Mouse (Mus musculus) hindbrain, embryonic 15.5 days (tissue): Measurements from ENCODE around the gene Edrf1. TPM values are rescaled to one million over a fixed set of nuclear protein-coding genes. Genes with fewer than 3 reads are reported as not detected.
"Not testable (repeated sequence)": the region's sequence is repeated elsewhere in the genome, so short reads cannot be mapped to it uniquely, and the experiment has no call there.

Experiments used
- ATAC-seq: fragments of 200-750 bp; cut with Nextera tagmentation; 2 replicates; pipeline ENCODE4 v1.8.0; 2017; ENCODE audit warnings: low read depth, moderate number of reproducible peaks, moderate TSS enrichment; ENCODE audit not compliant: low FRiP score
- H3K27ac ChIP-seq: fragments of 300-500 bp; sonication (generic); replicated peaks from 2 replicates; pipeline ENCODE4 v1.5.1; 2015; ENCODE audit warnings: mild to moderate bottlenecking, inconsistent platforms
- H3K27me3 ChIP-seq: fragments of 300-500 bp; sonication (generic); 2 replicates; pipeline ENCODE4 v1.6.1; 2015; ENCODE audit warnings: control low read depth, inconsistent platforms
- H3K36me3 ChIP-seq: fragments of 300-500 bp; sonication (generic); 2 replicates; pipeline ENCODE4 v1.6.1; 2015; ENCODE audit warnings: control low read depth, inconsistent platforms
- H3K4me1 ChIP-seq: fragments of 300-500 bp; sonication (generic); replicated peaks from 2 replicates; pipeline ENCODE4 v1.6.1; 2015; ENCODE audit warnings: control low read depth, inconsistent platforms
- H3K4me2 ChIP-seq: fragments of 300-500 bp; sonication (generic); 2 replicates; pipeline ENCODE4 v1.6.1; 2015; ENCODE audit warnings: moderate library complexity, mild to moderate bottlenecking, inconsistent platforms
- H3K4me3 ChIP-seq: fragments of 300-500 bp; sonication (generic); 2 replicates; pipeline ENCODE4 v1.5.1; 2015; ENCODE audit warnings: mild to moderate bottlenecking, inconsistent platforms
- H3K9ac ChIP-seq: fragments of 300-500 bp; sonication (generic); 2 replicates; pipeline ENCODE4 v1.6.1; 2015; ENCODE audit warnings: inconsistent platforms
- H3K9me3 ChIP-seq: fragments of 300-500 bp; sonication (generic); 2 replicates; pipeline ENCODE4 v1.6.1; 2016; ENCODE audit warnings: control low read depth, inconsistent platforms
- WGBS: fragments of 180-500 bp; shearing (Covaris S2); methylation state at CpG from one replicate; pipeline ENCODE4 v1.1.7; 2015; 5-methylcytosine and 5-hydroxymethylcytosine counted together
- polyA plus RNA-seq: library from polyadenylated mRNA; unstranded; fragments of >200 nt; fragmentation: Nextera tagmentation; extraction: Ambion mirVana; gene quantifications from 2 replicates; pipeline ENCODE4 v1.2.1, GENCODE M21; 2015

Gene Edrf1
- polyA plus RNA-seq, 1 experiment from 2014 or later = 17.8 TPM

DNA sequence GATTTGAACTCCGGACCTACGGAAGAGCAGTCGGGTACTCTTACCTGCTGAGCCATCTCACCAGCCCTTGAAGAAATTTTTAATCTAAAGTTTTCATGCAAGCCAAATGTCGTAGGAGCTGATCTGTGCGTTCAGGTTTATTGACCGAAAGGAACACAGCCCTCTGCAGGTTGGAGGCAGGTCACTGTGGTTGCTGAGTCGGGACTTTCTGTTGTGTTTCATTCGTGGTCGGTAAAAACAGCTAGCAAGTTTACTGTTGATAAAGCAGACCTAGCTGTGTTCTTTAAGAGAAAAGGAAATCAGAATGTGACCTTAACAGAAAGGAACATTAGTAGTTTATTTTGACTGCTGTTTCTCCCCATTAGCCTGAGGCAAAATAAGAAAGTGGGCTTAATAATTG is 32.6 kb downstream of the Edrf1 start:
- peaks cover 77% of the 10 kb centered on the region for H3K36me3 ChIP-seq

DNA sequence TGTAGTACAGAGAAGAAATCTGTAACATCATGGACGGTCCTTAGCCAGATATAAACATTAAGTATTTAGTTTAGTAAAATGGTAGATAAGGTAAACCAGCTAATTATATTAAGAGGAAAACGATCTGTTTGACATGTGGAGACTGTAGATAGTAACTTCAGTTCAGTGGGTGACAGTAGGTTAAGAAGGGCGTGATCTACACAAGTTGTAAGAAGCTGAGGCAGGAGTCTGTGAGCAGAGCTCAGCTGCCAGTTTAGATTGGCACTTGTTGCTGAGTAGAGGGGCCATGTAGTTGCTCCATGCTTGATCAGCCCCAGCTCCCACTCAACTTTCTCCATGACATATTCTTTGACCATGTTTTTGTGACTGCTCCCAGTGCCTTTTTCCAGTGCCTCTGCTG is 33.5 kb downstream of the Edrf1 start:
- no peak overlapping the region for H3K4me3 ChIP-seq
- no peak overlapping the region for H3K4me2 ChIP-seq
- no peaks in the 10 kb centered on the region for H3K27me3 ChIP-seq
- no peak overlapping the region for H3K9ac ChIP-seq
- WGBS = 92% methylated on average over 3 of the region's 3 CpGs
- ATAC-seq = no peak
- no peaks in the 10 kb centered on the region for H3K9me3 ChIP-seq
- H3K4me1 ChIP-seq = no peaks in the 10 kb centered on the region
- no peak overlapping the region for H3K27ac ChIP-seq
- peaks cover 69% of the 10 kb centered on the region for H3K36me3 ChIP-seq

More for the DNA sequence above, 32.6 kb downstream of the Edrf1 start:
- Histone ChIP-seq H3K9ac (no peak overlapping the region), H3K4me1 (no peaks in the 10 kb centered on the region), H3K27ac (no peak overlapping the region), H3K27me3 (no peaks in the 10 kb centered on the region), H3K4me2 (no peak overlapping the region), H3K4me3 (no peak overlapping the region), H3K9me3 (no peaks in the 10 kb centered on the region)
- whole genome bisulfite sequencing = 94% methylated on average over 9 of the region's 9 CpGs
- no peak for ATAC-seq

DNA sequence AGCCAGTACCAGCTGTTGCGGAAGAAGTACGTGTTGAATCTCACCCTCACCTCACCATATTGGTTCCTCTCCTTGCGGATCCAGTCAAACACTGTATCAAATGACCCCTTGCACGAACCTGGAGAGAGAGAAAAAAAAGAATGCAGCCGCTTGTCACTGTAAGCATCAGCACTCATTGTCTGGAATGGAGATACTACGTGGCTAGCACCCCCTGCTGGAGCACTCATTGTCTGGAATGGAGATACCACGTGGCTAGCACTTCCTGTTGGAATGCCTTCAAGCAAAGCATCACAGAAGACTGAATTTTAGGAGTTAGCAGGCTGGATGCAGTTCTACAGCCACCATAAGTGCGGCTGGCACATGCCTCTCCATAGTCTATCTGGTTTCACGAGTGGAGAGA is 38.7 kb downstream of the Edrf1 start:
- Histone ChIP-seq H3K4me1 (no peaks in the 10 kb centered on the region), H3K9me3 (no peaks in the 10 kb centered on the region), H3K4me2 (no peak overlapping the region), H3K27ac (no peak overlapping the region), H3K9ac (no peak overlapping the region), H3K36me3 (peaks cover 28% of the 10 kb centered on the region), H3K27me3 (no peaks in the 10 kb centered on the region), H3K4me3 (no peak overlapping the region)
- no peak for ATAC-seq
- WGBS = 60% methylated on average over 9 of the region's 9 CpGs

GRCm38 (mm10) chr7:133678716-133679115 is 41.4 kb downstream of the Edrf1 start:
- Histone ChIP-seq H3K4me1 (no peaks in the 10 kb centered on the region), H3K36me3 (peaks cover 5% of the 10 kb centered on the region; the same call in 1 of the 2 replicates), H3K4me3 (no peak overlapping the region), H3K27me3 (no peaks in the 10 kb centered on the region), H3K9ac (no peak overlapping the region), H3K27ac (no peak overlapping the region), H3K4me2 (no peak overlapping the region), H3K9me3 (no peaks in the 10 kb centered on the region)
- WGBS = 88% methylated on average over 8 of the region's 8 CpGs
- no peak for ATAC-seq

DNA sequence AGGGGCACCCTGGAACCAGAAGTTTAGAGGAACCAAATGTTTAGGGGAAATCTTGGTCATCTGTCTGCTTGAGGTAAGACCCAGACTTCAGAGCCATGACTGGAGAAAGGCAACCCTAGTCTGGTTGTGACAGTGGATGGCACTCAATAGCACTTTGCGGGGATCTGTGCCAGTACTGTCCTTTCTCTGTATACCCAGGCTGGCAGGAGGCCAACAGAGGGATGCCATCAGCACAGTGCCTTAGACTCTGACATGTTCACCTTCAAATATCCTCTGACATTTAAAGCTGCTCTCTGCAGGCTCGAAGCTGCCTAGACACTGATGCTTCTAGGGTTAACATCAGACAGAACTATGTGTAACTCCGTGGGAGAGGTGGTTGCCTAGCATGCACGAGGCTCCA is 42.1 kb downstream of the Edrf1 start:
- Histone ChIP-seq H3K27me3 (no peaks in the 10 kb centered on the region), H3K9ac (no peak overlapping the region), H3K4me3 (no peak overlapping the region), H3K27ac (no peak overlapping the region), H3K9me3 (no peaks in the 10 kb centered on the region), H3K4me2 (no peak overlapping the region), H3K36me3 (peaks cover 5% of the 10 kb centered on the region; the same call in 1 of the 2 replicates), H3K4me1 (no peaks in the 10 kb centered on the region)
- ATAC-seq = no peak
- WGBS = 65% methylated on average over 4 of the region's 4 CpGs

DNA sequence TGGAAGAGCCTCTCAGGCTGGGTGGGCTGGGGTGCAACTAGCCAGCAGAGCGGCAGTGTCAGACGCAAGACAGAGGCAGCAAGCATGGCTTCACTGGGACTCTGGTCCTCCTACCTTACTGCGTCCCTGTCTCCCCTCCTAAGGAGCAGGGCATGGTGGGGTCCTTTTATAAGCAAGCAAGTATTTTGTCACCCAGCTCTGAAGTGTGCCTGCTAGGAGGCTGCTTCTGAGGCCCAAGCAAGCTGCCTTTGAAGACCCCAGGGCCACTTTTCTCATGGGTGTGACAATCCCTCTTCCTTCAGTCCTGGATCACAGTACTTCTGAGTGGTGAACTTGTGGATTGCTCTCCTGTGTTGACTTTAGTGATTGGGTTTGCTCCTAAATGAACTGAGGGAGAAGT is 42.6 kb downstream of the Edrf1 start, which contains the start of gene Mmp21:
Mmp21 (minus strand) TSS at position 101 of the 400 bp plus-strand sequence.
- Histone ChIP-seq H3K9ac (no peak within 1 kb of the TSS), H3K4me3 (no peak within 1 kb of the TSS), H3K4me2 (no peak within 1 kb of the TSS), H3K36me3 (peaks cover 5% of the 10 kb centered on the region; the same call in 1 of the 2 replicates), H3K9me3 (no peaks in the 10 kb centered on the region), H3K4me1 (no peaks in the 10 kb centered on the region), H3K27ac (no peak within 1 kb of the TSS), H3K27me3 (no peaks in the 10 kb centered on the region)
- ATAC-seq = no peak
- WGBS = 80% methylated on average over 3 of the region's 3 CpGs

DNA sequence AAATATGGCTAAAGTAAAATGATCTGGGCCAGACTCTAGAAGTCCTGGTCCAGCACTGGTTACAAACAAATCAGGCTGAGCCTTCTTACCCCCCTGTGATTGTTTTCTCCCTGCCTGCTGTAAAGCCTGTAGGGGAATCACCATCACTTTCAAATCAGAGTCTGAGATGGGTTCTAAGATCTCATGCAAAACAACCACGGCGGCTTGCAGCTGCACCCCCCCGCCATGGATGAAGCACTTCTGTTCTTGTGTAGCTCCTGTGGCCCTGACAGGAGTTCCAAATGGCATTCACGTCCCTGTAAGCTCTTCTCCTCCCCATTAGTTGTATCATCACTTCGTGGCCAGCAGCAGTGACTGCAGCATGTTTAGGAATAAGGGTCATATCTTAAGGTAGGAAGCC is 46.3 kb downstream of the Edrf1 start:
- no peak overlapping the region for H3K4me3 ChIP-seq
- no peak overlapping the region for H3K27ac ChIP-seq
- H3K27me3 ChIP-seq = no peaks in the 10 kb centered on the region
- H3K4me1 ChIP-seq = no peaks in the 10 kb centered on the region
- H3K4me2 ChIP-seq = no peak overlapping the region
- no peaks in the 10 kb centered on the region for H3K9me3 ChIP-seq
- H3K9ac ChIP-seq = no peak overlapping the region
- H3K36me3 ChIP-seq = peaks cover 9% of the 10 kb centered on the region
- WGBS = 85% methylated on average over 5 of the region's 5 CpGs
- ATAC-seq = no peak

- Histone ChIP-seq H3K9me3 (no peaks in the 10 kb centered on the region), H3K27ac (no peak overlapping the region), H3K27me3 (no peaks in the 10 kb centered on the region), H3K4me3 (no peak overlapping the region), H3K9ac (no peak overlapping the region), H3K4me1 (no peaks in the 10 kb centered on the region), H3K36me3 (peaks cover 14% of the 10 kb centered on the region), H3K4me2 (no peak overlapping the region)
- no peak for ATAC-seq
- WGBS = 86% methylated on average over 5 of the region's 5 CpGs
These were observed 46.8 kb downstream of the Edrf1 start for GRCm38 (mm10) chr7:133684110-133684509.

DNA sequence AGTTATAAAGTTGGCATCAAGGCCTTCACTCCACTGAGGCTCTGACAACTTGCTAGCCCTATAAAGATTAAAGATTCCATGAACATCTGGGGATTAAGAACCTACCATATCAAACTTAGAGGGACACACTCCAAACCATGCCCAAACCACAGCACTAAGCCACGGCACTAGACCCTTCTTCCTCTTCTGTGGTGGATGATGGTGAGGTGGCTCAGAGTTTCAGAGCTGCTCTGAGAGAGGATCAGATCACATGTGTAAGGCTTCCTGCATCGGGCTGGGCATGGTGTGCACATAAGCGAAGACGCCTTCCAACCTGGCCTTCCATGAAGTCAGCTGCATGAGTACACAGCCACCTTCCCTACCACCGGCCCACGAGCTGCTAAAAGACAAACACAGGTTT is 47.4 kb downstream of the Edrf1 start:
- H3K9me3 ChIP-seq = no peaks in the 10 kb centered on the region
- H3K27me3 ChIP-seq = no peaks in the 10 kb centered on the region
- no peak for ATAC-seq
- H3K4me3 ChIP-seq = no peak overlapping the region
- peaks cover 18% of the 10 kb centered on the region for H3K36me3 ChIP-seq
- no peak overlapping the region for H3K27ac ChIP-seq
- 96% methylated on average over 6 of the region's 6 CpGs for WGBS
- H3K9ac ChIP-seq = no peak overlapping the region
- no peaks in the 10 kb centered on the region for H3K4me1 ChIP-seq
- no peak overlapping the region for H3K4me2 ChIP-seq

DNA sequence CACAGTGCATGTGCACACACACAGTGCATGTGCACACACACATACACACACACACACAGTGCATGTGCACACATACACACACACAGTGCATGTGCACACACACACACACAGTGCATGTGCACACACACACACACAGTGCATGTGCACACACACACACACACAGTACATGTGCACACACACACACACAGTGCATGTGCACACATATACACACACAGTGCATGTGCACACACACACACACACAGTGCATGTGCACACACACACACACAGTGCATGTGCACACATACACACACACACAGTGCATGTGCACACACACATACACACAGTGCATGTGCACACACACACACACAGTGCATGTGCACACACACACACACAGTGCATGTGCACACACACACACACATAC is 48.3 kb downstream of the Edrf1 start:
- not testable (repeated sequence) for H3K9ac ChIP-seq, H3K4me2 ChIP-seq, H3K4me1 ChIP-seq, ATAC-seq, H3K27me3 ChIP-seq, H3K4me3 ChIP-seq, H3K27ac ChIP-seq, H3K9me3 ChIP-seq
- peaks cover 22% of the 10 kb centered on the region for H3K36me3 ChIP-seq

- H3K27me3 ChIP-seq = no peaks in the 10 kb centered on the region
- 92% methylated on average over 12 of the region's 12 CpGs for WGBS
- no peak overlapping the region for H3K4me3 ChIP-seq
These were observed 60.8 kb downstream of the Edrf1 start for GRCm38 (mm10) chr7:133698021-133698709.

GRCm38 (mm10) chr7:133699885-133700284 is 62.5 kb downstream of the Edrf1 start:
- Histone ChIP-seq H3K27me3 (no peaks in the 10 kb centered on the region), H3K4me3 (no peak overlapping the region), H3K36me3 (peaks cover 9% of the 10 kb centered on the region; the same call in 1 of the 2 replicates), H3K9me3 (no peaks in the 10 kb centered on the region), H3K9ac (no peak overlapping the region), H3K4me2 (no peak overlapping the region), H3K4me1 (no peaks in the 10 kb centered on the region), H3K27ac (no peak overlapping the region)
- ATAC-seq = no peak
- WGBS = 89% methylated on average over 4 of the region's 4 CpGs

More at GRCm38 (mm10) chr7:133698021-133698709, 60.8 kb downstream of the Edrf1 start:
- ATAC-seq = no peak
- Histone ChIP-seq H3K4me1 (no peaks in the 10 kb centered on the region), H3K36me3 (peaks cover 9% of the 10 kb centered on the region; the same call in 1 of the 2 replicates), H3K9me3 (no peaks in the 10 kb centered on the region), H3K27ac (no peak overlapping the region), H3K4me2 (no peak overlapping the region), H3K9ac (no peak overlapping the region)

DNA sequence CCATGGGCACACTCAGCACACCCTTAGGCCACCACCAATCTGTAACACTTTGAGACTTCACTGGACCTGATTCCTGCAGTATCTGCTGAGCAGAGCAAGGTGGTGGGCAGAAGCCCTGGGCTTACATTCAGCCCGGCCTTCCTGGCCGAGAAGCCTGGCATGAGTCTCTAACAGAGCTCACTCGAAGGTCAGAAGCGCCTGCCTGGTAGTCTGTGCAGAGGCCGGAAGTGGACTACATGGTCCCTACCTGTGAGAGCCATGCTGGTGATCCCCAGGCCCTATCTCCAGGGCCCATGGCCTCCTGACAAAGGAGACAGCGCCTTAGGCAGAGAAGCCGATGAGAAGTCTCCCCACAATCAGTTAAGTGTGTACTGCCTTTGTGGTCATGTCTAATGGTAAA is 64.0 kb downstream of the Edrf1 start:
- Histone ChIP-seq H3K9ac (no peak overlapping the region), H3K4me3 (no peak overlapping the region), H3K27ac (no peak overlapping the region), H3K4me2 (no peak overlapping the region), H3K27me3 (no peaks in the 10 kb centered on the region), H3K4me1 (no peaks in the 10 kb centered on the region), H3K9me3 (no peaks in the 10 kb centered on the region), H3K36me3 (peaks cover 9% of the 10 kb centered on the region; the same call in 1 of the 2 replicates)
- no peak for ATAC-seq
- 94% methylated on average over 7 of the region's 7 CpGs for WGBS
